Mouse (Mus musculus) thymus, adult 2 months (tissue): Measurements from ENCODE around the gene Skap1.

Experiments used
- CTCF ChIP-seq: fragments of 200-500 bp; IDR thresholded peaks from 2 replicates; pipeline ENCODE4 v1.5.1; 2012; ENCODE audit warnings: mild to moderate bottlenecking, control low read depth, low read length, moderate library complexity, borderline replicate concordance; ENCODE audit not compliant: control insufficient read depth, poor library complexity, insufficient read depth; ENCODE audit errors: extremely low read depth
- POLR2A ChIP-seq: fragments of 200-500 bp; IDR thresholded peaks from 2 replicates; pipeline ENCODE4 v1.6.1; 2012; ENCODE audit warnings: mild to moderate bottlenecking, low read length, control low read depth, moderate library complexity; ENCODE audit not compliant: control insufficient read depth, poor library complexity, insufficient read depth; ENCODE audit errors: extremely low read depth

DNA sequence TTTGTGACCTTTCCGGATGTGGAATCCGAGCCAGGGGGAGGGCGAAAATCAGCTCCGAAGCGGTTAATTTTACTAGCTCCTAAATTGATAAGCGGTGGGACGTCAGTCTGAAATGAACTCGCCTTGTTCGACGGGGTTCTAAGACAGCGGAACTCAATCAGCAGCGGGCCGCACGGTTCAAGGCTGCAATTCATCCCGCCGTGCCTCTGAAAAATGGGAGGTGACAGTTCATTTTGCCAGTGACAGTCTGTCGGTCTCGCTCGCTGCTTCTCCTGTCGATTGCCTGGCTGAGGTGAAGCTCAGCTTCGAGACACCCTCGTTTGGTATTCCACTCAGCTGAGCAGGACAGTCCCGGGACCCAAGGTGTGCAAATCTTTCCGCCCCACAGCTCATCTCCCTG is 16.5 kb upstream of the Skap1 start:
- TF ChIP-seq POLR2A = no peak; the same call in 1 of the 2 replicates
- TF ChIP-seq CTCF = no peak
